Mouse (Mus musculus): ENCODE data around the gene Negr1.

Gene Negr1

DNA sequence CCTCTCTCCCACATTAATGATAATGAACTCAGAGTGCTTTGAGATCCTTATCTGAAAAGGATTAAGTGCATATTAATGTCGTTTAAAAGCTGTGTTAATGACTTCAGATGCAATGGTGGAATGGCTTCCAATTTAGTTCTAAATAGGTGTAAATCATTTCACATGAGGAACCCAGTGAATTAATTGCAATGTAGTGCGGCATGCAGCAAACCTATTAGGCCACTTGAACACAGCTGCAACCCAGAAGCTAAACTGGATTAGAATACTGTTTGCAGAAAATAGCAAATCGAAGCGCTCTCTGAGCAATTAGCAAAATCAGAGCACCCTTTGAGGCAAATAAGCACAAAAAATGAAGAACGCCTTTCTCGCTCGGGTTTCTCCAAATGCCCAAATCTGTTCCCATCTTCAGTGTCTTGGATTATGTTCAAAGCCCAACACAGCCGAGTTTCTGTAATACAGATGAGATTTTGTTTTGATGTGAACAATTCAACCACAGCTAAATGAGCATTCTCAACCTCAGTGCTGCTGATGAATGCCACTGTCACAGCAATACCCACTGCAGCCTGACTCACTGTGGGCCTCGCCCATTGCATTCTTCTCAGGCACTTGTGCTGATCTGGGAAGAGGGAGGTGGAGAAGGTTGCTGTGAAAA lies 342.5 kb downstream of the Negr1 start:
- DNase-seq (ENCODE audit: low read depth, low spot score) = no peak

DNA sequence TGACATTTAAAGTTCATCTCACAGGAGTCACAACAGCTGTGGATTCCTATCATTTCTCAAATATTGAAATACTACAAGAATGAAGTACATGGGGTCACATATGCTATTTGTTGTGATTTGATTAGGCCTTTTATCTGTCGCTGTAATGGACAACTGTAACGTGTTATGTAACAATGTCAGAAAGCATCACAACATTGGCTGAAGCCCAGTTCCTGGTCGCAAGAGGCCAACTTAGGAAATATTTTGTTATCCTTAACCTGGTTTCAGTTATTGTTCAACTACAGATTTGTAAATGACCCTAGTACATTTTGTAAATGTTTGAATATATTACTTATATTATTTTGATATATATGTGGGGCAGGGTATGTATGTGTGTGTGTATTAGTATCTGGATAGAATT lies 351.2 kb downstream of the Negr1 start:
- no peak for DNase-seq (ENCODE audit: low read depth, low spot score)

GRCm38 (mm10) chr3:156921369-156921768 lies 359.8 kb downstream of the Negr1 start:
- no peak for DNase-seq (ENCODE audit: low read depth, low spot score)

DNA sequence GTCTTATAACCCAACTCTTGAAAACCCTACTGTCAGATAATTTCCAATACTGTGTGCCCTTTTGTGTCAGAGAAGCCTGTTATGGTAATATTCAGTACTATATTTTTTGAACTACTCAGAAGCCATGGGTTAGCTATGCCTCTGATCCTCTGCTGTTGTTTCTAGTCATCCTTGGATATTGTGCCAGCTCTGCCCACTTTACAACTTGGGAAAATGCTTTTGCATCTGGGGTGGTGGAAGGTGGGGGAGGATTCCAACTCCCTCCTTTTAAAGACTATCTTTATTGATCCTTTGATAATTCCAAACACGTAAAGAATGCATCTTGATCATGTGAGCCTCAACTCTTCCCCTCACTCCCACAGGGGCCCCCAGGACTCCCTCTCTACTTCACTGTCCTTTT lies 361.6 kb downstream of the Negr1 start:
- DNase-seq (ENCODE audit: low read depth, low spot score) = no peak

GRCm38 (mm10) chr3:156925102-156925501 lies 363.5 kb downstream of the Negr1 start:
- DNase-seq (ENCODE audit: low read depth, low spot score) = no peak

DNA sequence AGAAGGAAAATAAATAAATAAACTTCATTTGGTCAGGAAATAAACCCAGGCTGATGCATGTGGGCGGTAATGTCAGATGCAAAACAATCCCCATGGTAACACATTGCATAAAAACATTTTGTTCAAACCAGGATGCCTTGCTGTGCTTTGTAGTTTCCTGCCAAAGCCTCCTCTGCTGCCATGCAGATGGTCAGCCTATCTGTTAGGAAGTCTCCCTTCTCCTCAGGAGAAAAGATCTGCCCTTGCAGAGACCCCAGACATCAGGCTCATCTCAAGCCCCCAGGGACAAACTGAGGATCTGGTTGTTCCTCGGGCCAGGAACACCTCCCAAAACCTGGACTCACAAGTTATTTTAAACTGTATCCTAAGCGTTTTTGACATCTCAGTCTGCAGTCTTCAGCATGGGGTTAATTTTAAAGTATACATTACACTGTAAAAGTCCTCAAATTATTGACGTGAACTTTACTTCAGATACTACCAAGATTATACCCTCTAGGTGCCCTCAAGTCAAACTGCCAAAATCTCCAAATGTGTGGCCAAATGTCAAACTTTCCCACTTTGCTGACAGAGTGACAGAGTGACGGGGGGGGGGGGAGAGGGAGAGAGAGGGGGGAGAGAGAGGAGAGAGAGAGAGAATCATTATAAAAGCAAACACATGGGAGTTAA lies 366.9 kb downstream of the Negr1 start:
- no peak for DNase-seq (ENCODE audit: low read depth, low spot score)

GRCm38 (mm10) chr3:156929062-156929397 lies 367.4 kb downstream of the Negr1 start:
- DNase-seq (ENCODE audit: low read depth, low spot score) = no peak

DNA sequence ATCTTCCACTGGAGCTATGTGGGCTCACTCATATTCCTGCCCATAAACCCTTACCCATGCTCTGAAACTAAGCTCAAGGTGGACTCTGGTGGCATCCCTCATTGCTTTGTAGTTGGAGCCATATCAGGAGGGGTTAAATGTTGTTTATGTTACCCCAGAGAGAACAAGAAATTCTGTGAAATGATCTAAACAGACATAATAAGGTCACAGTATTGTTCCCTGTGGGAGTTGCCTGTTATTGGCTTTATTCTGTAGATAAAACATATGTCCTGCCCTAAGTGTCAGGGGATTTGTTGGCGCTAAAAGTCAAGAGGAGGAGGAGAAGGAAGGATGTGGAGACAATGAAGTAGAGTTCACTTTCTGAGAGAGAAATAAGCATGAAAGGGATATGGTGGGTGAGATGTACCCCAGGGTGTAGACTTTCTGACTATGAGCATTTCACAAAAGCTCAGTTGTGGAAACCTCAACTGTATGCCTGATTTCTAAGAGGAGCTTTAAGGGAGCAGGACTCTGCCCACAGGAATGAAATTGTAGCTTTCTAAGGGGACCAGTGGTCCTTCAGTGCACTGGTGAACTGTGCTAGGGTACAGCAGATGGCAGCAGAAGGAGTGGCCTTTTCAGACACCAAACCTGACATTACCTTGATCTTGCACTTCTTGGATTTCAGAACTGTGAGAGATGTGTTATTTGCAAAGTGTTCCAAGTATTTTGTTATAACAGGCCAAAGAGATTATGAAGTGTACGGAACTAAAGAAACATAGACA lies 368.3 kb downstream of the Negr1 start:
- no peak for DNase-seq (ENCODE audit: low read depth, low spot score)

- no peak for DNase-seq (ENCODE audit: low read depth, low spot score)
These were observed 369.4 kb downstream of the Negr1 start for GRCm38 (mm10) chr3:156931011-156931410.

DNA sequence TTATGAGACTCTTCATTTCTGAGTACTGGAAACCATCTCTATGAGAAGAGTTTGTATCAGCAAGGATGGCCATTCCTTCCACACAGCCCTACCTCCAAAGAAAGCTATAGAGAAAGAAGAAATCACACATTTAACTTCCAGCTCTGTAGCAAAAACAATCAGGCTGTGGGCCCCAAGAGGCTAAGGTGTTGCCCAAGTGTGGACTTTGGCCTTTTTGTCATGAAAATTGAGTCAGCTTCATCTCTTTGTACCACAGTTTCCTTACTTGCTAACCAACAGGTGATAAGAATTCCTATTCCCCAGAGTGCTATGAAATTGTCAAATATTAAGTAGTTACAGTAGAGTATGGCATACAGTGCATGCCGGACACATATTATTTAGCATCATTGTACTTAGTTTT lies 369.9 kb downstream of the Negr1 start:
- no peak for DNase-seq (ENCODE audit: low read depth, low spot score)

GRCm38 (mm10) chr3:156934778-156935290 lies 373.2 kb downstream of the Negr1 start:
- DNase-seq (ENCODE audit: low read depth, low spot score) = no peak

DNA sequence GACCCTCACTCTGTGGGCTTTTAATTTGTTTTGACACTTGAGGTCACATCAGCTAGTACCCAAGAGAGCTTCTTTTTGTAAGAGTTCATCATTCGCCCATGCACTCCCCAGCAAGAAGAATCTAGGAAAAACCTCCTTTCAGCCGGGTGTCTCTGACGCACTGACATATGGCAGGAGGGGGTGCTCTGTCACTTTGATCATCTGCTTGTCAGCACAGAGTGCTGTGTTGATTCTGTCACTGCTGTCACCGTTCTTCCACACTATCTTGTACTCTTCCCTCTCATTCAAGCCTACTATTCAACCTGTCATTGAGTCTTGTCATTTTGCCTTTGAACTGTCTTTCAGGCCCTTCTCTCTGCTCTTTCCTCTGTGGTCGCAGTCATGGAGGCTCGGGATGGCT lies 385.8 kb downstream of the Negr1 start:
- no peak for DNase-seq (ENCODE audit: low read depth, low spot score)

DNA sequence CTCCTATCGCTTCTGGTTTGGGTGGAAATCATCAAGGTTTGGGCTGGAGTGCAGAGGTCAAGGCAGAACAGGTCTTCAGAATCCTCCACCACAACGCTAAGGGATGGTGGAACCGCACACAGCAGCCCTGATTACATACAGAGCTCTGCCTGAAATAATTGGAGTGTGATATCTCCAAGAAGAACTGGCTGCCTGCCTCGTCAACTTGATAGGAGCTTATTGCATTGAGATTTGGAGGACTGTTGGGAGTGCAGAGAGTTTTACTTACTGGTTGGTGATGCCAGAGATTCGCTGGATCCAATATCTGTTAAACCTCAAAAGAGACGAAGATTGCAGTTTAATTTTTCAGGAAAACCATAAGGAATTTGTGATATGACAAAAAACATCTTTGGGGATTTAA lies 391.4 kb downstream of the Negr1 start:
- DNase-seq (ENCODE audit: low read depth, low spot score) = no peak

- no peak for DNase-seq (ENCODE audit: low read depth, low spot score)
These were observed 393.5 kb downstream of the Negr1 start for GRCm38 (mm10) chr3:156955094-156955493.

GRCm38 (mm10) chr3:156958640-156959039 lies 397.0 kb downstream of the Negr1 start:
- DNase-seq (ENCODE audit: low read depth, low spot score) = no peak

GRCm38 (mm10) chr3:156968764-156969163 lies 407.2 kb downstream of the Negr1 start:
- DNase-seq (ENCODE audit: low read depth, low spot score) = no peak

GRCm38 (mm10) chr3:156971104-156971503 lies 409.5 kb downstream of the Negr1 start:
- DNase-seq (ENCODE audit: low read depth, low spot score) = no peak

- no peak for DNase-seq (ENCODE audit: low read depth, low spot score)
These were observed 415.2 kb downstream of the Negr1 start for GRCm38 (mm10) chr3:156976816-156977215.

GRCm38 (mm10) chr3:156980042-156980716 lies 418.6 kb downstream of the Negr1 start:
- DNase-seq (ENCODE audit: low read depth, low spot score) = no peak

DNA sequence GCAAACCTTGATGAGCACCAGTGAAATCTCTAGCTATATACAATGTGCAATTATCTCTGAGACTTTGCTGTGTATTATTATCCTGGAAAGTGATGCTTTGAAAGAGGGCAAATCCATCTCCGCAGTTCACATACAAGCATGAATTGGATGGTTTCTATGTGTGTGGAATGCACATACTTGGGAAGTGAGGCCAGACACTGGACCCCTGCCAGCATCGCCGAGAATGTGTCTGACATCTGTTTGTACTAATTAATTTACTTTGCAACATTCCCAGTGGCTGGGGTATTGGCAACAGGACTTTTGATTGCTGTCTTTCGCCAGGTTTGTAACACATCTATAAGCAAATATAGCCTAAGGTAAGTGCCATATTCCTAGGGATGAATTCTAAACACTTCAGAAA lies 420.5 kb downstream of the Negr1 start:
- no peak for DNase-seq (ENCODE audit: low read depth, low spot score)

DNA sequence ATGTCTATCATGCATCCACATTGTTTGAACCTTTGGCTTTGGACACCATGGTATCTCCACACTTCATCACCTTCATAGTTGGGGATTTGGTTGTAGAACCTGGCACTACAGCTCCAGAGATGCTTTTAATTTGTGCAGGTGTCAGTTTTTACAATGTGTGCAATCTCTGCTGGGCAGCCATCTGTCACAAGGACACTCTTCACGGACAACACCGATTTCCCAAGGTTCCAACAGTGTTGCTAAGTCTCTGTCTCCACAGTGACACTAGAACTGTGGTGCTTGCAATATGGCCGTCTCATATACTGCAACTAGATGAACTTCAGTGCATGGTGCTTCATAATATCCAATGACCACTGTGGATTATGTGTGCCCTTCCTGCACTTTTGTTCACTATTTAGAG lies 425.5 kb downstream of the Negr1 start:
- no peak for DNase-seq (ENCODE audit: low read depth, low spot score)

GRCm38 (mm10) chr3:156992171-156992570 lies 430.6 kb downstream of the Negr1 start:
- DNase-seq (ENCODE audit: low read depth, low spot score) = no peak
